Mouse (Mus musculus) layer of hippocampus, postnatal 36 days (tissue): ENCODE data around the gene Fgfr2. TPM values are rescaled to one million over a fixed set of nuclear protein-coding genes. Genes with fewer than 3 reads are reported as not detected.
"Not testable (repeated sequence)": the region's sequence is repeated elsewhere in the genome, so short reads cannot be mapped to it uniquely, and the experiment has no call there.

Source experiments
- DNase-seq, 2 experiments: peaks; one replicate each; pipeline ENCODE4 v3.0.0; 2022
- total RNA-seq, 2 experiments: library from RNA; stranded (reverse); gene quantifications; 2 replicates each; pipeline ENCODE4 v1.2.3; 2021

The Fgfr2 gene
- total RNA-seq, 2 experiments from 2014 or later, result 45.4 to 47.9 TPM

DNA sequence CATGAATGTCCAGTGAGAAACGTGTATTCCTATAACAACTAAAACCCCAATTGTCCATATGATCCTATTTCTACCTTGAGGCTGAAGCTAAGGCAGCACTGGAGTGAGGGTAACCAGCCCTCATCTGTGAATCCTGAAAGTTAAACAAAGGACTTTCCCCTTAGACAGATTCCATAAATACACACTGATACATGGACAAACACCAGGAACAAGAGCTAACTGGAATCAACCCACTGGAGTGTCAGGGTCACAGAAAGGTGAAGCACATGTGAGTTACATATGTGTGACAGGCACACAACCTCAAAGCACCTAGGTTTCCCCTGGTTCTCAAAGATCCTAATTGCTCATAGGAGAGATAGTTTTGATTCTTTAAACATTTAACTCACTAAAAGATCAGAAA, 2703.2 kb downstream of the Fgfr2 start:
- no peak for DNase-seq

DNA sequence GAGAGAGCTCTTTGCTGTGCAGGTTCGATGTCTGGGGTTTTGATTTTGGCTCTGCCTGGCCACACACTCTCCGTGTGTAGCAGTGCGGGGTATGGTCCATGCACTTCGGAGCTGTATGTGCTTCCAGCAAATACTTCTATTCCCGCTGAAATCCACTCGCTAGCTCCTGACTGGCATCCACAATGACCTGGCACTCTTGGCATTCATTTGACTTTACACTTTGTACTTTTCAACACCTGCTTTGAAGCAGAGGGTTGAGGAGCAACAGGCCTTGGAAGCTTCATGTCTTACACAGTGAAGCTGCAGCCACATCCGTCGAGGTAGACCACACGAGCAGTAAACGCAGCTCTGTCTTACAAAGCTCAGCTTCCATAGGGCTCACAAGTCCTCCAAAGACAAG, 2715.5 kb downstream of the Fgfr2 start:
- no peak for DNase-seq

DNA sequence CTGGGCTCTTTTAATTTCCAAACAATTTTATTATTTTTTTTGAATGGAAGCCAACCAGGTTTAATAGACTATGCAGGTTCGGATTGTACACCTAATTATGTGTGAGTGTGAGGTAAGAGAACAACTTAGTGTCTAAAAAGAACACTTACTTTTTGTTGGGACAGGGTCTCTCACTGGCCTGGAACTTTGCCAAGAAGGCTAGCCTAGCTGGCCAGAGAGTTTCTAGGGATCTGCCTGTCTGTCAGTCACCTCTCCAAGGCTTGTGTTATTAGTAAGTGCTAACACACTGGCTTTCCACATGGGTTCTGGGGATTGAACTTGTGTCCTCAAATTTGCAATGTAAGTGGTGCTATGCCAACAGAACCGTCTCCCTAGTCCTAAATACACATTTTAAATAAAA, 2719.8 kb downstream of the Fgfr2 start:
- no peak for DNase-seq

DNA sequence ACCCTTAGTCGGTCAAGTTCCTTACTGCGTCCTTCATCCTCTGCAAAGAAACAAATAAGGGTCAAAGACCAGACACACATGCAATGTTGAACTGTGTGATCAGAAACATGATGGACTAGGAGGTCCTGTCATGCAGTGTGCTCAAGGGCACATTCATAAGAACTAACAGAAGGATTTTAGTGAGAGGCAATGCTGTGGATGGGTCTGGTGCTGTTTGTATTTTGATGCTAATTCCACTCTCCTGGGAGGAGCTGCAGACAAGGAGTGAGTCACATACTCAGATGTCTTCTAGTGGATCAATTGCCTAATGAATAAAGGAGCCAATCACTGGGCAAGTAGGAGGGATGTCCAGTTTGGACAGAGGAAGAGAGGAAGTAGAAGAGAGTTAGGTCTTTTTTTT, 2728.5 kb downstream of the Fgfr2 start:
- no peak for DNase-seq

DNA sequence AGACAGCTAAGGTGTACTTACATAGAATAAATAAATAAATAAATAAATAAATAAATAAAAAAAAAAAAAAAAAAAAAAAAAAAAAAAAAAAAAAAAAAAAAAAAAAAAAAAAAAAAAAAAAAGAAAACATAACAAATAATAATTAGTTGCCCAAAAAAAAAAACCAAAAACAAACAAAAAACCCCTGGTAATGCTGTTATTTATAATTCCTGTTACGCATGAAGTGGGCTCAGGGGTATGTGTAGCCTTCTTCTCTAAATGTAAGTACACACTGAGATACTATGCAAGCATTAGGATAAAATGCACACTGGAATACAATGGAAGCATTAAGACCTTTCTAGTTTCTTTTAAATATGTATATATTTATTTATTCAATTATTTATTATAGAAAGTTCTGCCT, 2733.1 kb downstream of the Fgfr2 start:
- DNase-seq, result not testable (repeated sequence)

DNA sequence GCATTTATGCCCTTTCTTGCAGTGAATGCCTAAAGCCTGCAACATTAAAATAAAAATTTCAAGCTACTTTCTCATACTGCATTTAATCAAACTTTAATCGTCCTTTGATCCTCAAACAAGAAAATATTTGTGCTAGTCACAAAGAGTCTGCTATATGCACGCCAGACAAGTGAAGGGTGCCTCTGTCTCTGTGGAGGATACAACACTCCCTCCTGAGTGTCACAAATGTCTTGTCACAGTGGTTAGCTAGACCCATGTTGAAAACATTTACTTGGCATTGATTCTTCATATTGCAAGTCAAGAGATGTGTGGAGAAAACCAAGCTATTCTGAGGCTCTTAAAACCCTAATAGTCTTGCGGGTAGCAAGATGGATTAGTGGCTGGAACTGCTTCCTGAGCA, 2736.8 kb downstream of the Fgfr2 start:
- DNase-seq, result no peak

DNA sequence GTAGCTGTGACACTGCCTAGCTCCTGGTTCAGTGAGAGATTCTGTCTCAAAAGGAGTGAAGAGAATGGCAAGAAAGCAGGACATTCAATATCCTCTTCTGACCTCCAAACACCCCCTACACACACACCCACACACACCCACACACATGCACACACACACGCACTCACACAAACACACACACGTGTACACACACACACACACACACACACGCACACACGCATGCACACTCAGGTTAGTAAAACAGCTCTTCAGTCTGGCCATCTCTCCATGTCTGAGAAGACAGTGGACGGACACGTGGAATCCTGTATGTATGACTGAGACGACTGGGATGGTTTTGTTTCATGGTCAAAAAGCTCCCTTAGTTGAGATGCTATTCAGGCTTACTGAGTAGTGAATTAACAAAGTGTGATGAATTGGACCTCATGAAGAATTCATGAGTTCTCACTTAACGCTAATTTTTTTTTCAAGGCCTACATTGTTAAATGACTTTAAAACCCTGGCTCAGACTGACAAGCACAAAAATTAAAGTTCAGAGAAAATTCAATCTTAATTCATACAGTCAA, 2737.3 kb downstream of the Fgfr2 start:
- no peak for DNase-seq

DNA sequence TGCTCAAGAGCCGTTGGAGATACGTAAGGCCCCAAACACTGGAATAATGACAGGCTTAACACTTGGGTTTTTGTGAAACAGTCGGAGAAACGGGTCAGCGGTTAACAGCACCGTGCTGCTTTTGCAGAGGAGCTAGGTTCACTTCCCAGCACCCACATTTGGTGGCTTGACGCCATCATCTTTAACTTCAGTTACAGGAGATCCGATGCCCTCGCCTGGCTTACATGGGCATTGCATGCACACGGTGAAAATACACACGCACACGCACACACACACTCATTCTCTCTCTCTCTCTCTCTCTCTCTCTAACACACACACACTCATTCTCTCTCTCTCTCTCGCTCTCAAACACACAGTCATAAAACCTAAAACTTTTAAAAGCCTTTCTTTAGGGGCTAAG, 2741.0 kb downstream of the Fgfr2 start:
- DNase-seq, result no peak

DNA sequence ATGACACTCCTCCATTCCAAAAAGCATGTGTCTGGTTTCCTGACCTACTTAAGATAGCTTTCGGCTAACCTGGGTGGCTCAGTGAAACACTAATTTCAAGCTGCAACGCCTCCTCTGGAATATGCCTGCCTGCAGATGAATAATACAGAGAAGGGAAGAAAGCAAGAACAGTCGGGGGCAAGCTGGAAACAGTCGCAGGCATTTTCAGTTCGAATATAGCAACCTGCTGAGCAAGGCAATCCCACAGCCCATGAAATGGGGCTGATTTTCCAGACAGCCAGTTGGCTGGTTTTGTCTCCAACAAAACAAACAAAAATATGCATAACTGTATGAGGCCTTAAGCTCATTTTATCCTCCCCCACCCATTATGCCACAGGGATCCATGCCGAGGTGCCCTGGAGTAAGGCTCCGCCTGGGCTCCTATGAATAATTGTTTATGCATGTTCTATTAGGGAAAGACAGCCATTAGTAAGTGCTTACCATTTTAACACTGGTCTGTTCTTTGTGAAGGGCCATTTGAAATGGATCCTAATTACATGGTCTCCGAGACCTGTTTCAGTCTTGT, 2741.7 kb downstream of the Fgfr2 start:
- DNase-seq, result peak; percentile 39 to 48

DNA sequence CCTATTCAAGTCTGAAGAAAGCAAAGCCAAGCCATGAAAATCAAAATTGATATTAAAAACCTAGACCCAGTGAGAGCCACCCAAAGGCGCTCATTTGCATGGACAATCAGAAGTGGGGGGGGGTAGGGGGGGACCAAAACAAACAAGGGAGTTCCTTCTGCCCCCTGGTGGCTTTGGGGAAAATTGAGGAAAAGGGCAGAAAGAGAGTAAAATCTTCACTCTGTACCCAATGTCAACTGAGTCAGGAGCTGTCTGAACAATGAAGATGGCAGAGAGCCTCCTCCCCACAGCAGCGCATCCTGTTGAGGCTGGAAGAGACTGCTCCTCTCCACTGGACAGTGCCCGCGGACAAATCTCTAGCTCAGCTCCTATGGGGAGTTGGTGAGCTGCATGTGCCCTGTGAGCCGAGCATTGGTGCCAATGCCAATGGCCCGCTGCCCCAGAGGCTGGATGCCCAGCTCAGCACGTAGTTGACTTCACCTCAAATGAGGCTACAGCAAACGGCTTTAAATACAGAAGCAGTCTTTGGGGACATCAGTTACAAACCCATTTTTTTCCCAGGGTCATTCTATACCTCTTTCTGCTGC, 2742.3 kb downstream of the Fgfr2 start:
- peak in 1 of 2 experiments; percentile 24 for DNase-seq

DNA sequence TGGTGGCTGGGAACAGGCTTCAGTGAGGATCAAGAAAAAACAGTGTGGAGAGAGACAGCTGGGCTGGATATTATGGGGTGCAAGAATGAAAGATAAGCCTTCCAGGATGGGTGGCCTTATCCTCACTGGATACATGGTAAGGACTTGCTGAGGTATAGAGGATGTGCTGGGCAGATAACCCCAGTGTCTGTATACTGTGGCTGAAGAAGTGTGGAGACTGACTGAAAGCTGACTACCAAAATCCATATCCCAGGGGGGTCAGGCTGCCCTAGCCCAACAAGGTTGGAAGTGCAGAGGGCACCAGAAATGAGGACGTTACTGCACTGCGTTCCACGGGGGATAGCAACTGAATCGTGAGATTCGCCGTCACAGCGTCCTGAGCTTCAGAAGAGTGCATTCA, 2742.8 kb downstream of the Fgfr2 start:
- DNase-seq, result no peak

DNA sequence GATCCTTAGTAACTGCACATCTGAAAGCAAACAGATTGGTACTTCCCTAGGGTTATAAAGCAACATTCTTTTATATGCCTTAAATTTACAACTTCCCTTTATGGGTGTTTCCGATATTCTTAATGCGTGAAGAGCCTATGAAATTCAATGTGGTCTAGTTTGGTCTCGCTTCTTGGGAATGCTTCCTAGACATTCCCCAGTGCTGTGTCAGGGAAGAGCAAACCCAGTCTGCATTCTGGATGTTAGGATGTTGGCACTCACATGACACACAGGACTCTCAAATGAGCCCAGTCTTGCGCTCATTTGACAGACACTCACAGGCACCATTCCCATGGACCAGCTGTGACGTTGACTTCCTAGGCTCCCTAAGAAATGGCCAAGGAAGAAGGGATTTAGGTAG, 2743.3 kb downstream of the Fgfr2 start:
- no peak for DNase-seq

DNA sequence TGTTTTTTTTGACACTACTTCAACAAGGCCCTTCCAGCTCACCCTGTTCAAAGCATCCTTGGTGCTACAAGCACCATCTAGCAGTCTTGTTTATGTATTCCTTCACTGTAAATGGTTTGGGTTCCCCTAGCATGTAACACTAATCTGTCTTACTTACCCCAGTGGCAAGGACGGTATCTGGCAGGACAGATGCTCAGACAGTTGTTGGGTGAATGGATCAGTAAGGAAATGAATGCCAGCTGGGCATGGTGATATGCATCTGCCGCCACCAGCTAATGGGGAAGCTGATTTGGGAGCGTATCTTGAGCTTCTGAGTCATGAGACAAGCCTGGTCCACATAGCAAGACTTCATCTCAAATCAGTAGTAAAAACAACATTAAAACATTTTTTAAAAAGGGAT, 2744.8 kb downstream of the Fgfr2 start:
- DNase-seq, result no peak

DNA sequence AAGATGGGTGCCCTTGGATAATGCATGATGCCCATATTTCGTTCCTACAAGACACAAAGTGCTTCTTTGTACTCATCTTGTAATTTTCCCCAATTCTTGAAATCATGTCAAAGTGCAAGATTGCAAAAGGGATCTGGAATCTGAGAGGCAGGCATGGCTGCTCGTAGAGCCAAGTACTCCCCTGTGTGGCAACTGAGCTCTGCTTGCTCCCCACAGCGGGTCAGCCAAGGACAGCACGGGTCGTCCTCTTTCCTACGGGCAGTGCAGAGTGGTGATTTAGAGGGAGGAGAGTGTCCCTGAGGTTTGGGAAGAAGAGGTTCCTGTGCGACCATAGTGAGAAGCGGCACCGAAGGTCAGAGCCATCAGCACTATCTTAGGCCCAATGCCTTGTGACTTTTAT, 2748.8 kb downstream of the Fgfr2 start:
- DNase-seq, result no peak

DNA sequence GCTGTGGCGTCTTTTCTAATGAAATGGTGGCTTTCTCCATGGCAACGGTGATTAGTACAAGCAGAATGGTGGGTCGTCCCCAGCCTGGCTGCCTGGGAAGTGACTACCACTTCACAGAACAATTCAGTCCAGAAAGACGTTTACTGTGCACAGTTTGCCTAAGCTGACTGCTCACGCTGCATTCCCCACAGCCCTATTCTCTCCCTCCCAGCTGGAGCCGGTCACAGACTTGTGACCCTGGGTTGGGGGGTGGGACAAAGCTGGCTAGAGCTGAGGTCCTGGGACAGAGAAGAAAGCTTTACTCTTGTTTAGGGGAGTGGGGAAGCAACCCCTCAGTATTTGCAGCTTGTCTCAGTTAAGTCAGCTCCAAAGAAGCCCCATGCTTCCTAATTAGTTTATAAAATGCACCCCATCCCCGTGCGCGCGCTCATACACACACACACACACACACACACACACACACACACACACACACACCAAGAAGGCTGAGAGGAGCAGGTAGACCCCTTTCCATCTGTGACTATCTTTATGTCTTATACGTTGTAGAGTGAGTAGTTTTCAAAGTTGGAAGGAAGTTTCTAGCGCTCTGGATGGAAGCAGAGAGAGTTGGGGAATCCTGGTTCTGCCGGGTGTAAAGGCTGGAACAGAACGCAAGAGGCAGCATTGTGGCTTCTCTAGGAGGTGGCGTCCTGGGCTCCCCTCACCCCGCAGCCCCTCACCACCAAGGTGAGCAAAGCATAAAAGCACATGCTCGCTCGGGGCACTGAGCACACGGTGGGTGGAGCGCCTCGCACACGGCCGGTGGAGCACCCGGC, 2754.1 kb downstream of the Fgfr2 start:
- DNase-seq, result peak in 1 of 2 experiments; percentile 11

DNA sequence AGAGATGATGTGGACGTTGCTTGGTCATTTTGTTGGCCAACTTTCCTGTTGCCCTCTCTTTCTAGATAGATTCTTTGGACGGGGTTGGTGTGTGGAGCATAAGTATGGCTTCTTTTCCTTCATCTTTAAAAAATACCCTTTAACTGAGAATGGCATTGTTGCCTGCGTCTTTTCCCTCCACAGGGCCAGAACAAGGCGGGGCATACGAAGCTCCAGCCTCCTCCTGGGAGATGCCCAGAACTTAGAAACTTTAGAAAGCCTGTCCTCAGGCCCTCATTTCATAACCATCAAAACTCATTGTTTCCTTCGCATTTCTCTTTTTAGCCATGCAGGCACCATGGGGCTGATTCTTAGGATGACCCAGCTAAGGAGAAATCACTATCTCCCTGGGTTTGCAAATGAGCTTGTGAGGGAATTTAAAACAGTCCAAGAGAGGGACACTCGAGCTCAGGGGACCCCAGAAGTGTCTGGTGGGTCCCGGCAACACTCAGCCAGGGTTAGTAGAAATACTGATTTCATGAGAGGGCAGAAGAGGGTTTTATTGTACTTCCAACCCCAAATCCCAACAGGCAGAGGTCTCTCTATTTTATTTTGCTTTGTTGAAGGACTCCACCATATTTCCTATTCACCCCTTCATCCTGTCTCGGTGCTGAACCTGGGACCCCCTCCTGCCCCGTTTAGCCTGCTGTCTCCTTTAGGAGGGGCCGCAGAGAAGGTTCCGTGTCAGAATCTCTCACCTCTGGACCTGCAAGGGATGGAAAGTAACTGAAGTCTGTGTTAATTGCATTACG, 2754.9 kb downstream of the Fgfr2 start:
- no peak for DNase-seq

DNA sequence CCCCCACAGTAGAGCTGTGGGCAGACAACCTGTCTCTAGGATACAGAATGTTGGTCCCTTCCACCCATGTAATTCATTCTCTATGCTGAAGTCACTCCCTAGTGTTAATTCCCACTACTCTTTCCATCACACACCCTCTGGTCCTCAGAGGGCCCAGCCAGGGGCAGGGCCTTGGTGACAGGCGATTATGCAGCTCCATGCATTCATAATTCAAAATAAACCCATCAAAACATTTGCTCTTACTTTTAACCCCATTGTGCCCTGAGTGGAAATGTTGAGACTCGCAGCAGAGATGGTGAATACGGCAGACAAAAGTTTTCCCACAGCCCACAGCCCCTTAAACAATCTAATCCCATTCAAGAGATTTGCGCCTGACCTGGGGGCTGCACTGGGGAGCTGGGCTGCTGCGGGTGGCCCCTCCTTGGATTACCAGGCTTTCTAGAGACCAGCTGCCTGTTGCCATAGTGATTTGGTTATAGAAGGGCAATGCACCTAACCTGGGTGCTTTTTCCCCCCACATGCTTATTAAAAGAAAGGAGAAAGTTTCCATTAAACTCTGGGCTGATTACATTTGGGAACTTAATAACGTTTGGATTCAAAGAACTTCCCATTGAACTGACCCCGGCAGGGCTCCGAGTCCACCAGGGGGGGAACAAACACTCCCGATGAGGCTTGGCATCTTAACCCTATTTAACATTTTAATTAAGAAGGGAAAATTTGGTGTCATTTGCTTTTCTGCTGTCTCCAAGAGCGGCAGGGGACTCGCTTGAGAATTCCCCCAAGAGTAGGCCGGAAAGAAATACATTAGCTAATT, 2755.7 kb downstream of the Fgfr2 start:
- DNase-seq, result no peak

DNA sequence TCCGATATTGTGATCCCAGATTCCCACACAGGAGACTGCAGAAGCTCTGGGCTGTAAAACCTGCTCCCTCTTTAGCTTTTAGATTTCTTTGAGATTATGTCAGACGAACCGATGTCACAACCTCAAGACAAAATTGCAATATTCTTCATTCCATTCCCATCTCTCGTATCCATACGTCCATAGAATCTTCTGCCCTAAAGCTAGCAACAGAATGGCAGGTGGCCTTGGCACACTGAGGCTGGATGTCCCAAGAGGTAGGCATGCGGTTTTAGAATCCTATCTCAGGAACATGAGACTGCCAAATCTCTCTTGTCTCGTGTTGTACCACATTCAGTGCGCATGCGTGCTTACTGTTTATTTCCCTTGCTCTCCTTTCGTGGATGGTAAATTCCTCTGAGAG, 2757.4 kb downstream of the Fgfr2 start:
- DNase-seq, result no peak

DNA sequence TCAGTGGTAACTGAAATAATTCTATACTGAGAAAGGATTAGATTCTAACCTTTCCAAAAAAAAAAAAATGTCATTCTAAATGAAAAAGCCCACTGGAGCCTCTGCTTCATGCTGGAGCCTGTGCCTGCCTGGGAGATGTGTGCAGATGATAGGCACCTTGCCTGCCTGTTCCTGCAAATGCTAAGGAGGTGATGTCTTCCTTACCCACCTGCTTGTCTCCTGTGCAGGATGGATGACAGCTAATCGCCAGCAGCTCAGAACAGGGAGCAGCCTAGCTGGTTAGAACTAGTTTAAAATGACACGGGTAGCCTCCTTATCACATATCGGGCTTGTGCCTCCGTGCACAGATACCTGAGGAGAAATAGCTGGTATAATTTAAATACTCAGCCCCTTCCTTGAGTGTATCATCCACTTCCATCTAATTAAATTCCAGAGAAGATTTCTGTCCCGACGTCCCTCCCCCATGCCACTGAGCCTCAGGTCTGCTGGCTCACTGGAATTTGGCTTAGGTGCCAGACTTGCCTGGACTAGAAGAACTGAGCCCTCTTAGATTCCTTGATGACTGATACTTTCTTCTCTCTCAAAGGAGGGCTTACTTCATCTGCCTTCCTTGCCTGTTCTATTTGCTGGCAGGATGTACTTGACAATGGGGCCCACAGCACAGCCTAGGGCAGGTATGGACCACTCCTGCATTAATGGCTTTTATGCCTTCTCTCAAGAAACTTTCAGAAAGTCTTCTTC, 2782.6 kb downstream of the Fgfr2 start:
- DNase-seq, result no peak

DNA sequence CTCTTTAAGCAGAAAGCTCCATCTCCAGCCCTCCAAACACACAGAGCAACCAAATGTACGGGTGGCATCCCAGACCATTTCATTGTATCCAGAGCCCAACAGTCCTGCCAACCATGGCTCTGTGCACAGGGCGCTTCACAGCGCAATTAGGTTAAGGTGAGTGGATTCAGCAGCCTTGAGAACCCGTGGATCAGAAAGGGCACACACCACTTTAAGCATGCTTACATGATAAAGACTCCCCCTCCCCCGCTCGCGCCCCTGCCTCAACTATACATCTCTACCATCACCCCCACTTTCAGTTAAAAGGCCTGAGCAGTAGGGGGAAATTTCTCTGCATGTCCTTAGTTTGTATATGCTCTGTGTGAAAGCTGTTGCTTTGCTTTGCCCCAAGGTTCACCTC, 2785.5 kb downstream of the Fgfr2 start:
- no peak for DNase-seq

DNA sequence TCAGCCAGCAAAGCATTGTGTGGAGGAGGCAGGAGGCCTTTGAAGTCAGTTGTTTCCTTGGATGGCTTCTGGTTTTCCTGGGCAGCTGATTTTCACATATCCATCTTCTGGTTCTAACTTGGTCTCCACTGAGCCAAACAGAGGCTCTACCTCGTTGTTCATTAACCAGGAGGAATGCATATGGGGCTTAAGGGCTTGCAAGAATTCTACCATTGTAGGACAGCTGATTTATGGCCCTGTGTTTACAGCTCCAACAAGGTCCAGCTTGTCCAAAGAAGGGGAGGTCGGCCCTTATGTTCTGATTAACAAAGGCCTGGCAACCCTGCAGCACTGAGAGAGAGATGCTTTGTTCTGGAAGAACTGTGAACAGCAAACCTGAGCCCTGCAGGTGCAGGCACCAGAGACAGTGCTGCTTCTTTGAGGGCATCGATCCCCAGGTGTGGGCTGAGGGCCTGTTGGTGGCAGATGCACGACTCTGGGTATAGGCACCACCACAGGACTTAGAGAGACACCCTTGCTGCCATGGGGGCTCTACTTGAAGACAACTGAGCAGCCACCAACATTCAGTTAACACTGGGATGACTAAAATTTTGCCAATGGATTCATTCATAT, 2787.6 kb downstream of the Fgfr2 start:
- no peak for DNase-seq
